Mouse (Mus musculus) ES-Bruce4 (cell line): ENCODE measurements around the gene Rrad. TPM values are rescaled to one million over a fixed set of nuclear protein-coding genes. Genes with fewer than 3 reads are reported as not detected.
A peak's percentile ranks its signal among the peaks of the same experiment; 100 is the strongest.

Experiments used
- H3K27ac ChIP-seq: 2 replicates; pipeline ENCODE4 v1.5.1; 2012; ENCODE audit warnings: low read length, inconsistent platforms; ENCODE audit not compliant: insufficient read depth
- H3K27me3 ChIP-seq: 2 replicates; pipeline ENCODE4 v1.6.1; 2012; ENCODE audit warnings: mild to moderate bottlenecking, low read length, inconsistent platforms; ENCODE audit not compliant: control insufficient read depth, poor library complexity, insufficient read depth, severe bottlenecking
- H3K36me3 ChIP-seq: 2 replicates; pipeline ENCODE4 v1.6.1; 2012; ENCODE audit warnings: inconsistent platforms, mild to moderate bottlenecking, low read length, moderate library complexity; ENCODE audit not compliant: control insufficient read depth, poor library complexity, insufficient read depth, severe bottlenecking
- H3K4me1 ChIP-seq: one replicate; pipeline ENCODE4 v1.8.1; 2011; ENCODE audit warnings: low read length; ENCODE audit not compliant: control insufficient read depth, insufficient read depth
- H3K4me3 ChIP-seq: 2 replicates; pipeline ENCODE4 v1.5.1; 2011; ENCODE audit warnings: low read depth, mild to moderate bottlenecking, low read length
- H3K9ac ChIP-seq: 2 replicates; pipeline ENCODE4 v1.6.1; 2012; ENCODE audit warnings: low read depth, mild to moderate bottlenecking, inconsistent platforms; ENCODE audit not compliant: poor library complexity, severe bottlenecking
- H3K9me3 ChIP-seq: replicated peaks from 2 replicates; pipeline ENCODE4 v1.6.1; 2012; ENCODE audit warnings: mild to moderate bottlenecking, low read length, inconsistent platforms; ENCODE audit not compliant: control insufficient read depth, poor library complexity, insufficient read depth, severe bottlenecking
- CTCF ChIP-seq: IDR thresholded peaks from one replicate; pipeline ENCODE4 v1.8.1; 2011; ENCODE audit warnings: low read depth, low read length
- EP300 ChIP-seq: IDR thresholded peaks from 2 replicates; pipeline ENCODE4 v1.6.1; 2011; ENCODE audit warnings: low read depth, low read length; ENCODE audit not compliant: insufficient read depth
- POLR2A ChIP-seq: IDR thresholded peaks from one replicate; pipeline ENCODE4 v1.8.1; 2011; ENCODE audit warnings: low read length; ENCODE audit not compliant: insufficient read depth
- polyA plus RNA-seq: library from polyadenylated mRNA; stranded (reverse); fragments of >200 nt; gene quantifications from 2 replicates; pipeline ENCODE4 v1.2.4, GENCODE M21; 2011; ENCODE audit warnings: low read depth; ENCODE audit not compliant: missing spikeins, insufficient read depth, insufficient read length

The Rrad gene
- polyA plus RNA-seq, 1 experiment: 1.9 TPM

GRCm38 (mm10) chr8:104607944-104608343 is 23.2 kb downstream of the Rrad start:
- H3K36me3 ChIP-seq: no peaks in the 10 kb centered on the region
- no peak overlapping the region for H3K9ac ChIP-seq
- H3K27ac ChIP-seq: no peak overlapping the region
- no peak overlapping the region for H3K4me3 ChIP-seq
- no peaks in the 10 kb centered on the region for H3K9me3 ChIP-seq
- H3K27me3 ChIP-seq: no peaks in the 10 kb centered on the region
- H3K4me1 ChIP-seq: no peaks in the 10 kb centered on the region
- TF ChIP-seq EP300 (no peak), CTCF (no peak), POLR2A (no peak)

- TF ChIP-seq EP300 (no peak), POLR2A (no peak), CTCF (no peak)
- Histone ChIP-seq H3K36me3 (no peaks in the 10 kb centered on the region), H3K9ac (no peak overlapping the region), H3K27ac (no peak overlapping the region), H3K9me3 (no peaks in the 10 kb centered on the region), H3K4me1 (no peaks in the 10 kb centered on the region), H3K4me3 (no peak overlapping the region), H3K27me3 (no peaks in the 10 kb centered on the region)
Measured at GRCm38 (mm10) chr8:104606329-104606728, 24.8 kb downstream of the Rrad start.

- Histone ChIP-seq H3K4me1 (no peaks in the 10 kb centered on the region), H3K9me3 (no peaks in the 10 kb centered on the region), H3K9ac (peak overlapping the region; percentile 28; the same call in 1 of the 2 replicates), H3K36me3 (no peaks in the 10 kb centered on the region), H3K27ac (no peak overlapping the region), H3K27me3 (no peaks in the 10 kb centered on the region), H3K4me3 (no peak overlapping the region)
- TF ChIP-seq EP300 (no peak), CTCF (no peak), POLR2A (no peak)
Measured at GRCm38 (mm10) chr8:104603245-104603593, 27.9 kb downstream of the Rrad start.

- Histone ChIP-seq H3K4me3 (peak overlapping the region; percentile 45), H3K9me3 (no peaks in the 10 kb centered on the region), H3K9ac (peak overlapping the region; percentile 28), H3K27ac (peak overlapping the region; percentile 31), H3K27me3 (no peaks in the 10 kb centered on the region), H3K36me3 (no peaks in the 10 kb centered on the region), H3K4me1 (no peaks in the 10 kb centered on the region)
- TF ChIP-seq EP300 (0 out of 2 replicates have a peak, but pooled peaks have one; percentile 50), CTCF (peak; percentile 99), POLR2A (no peak)
Measured at GRCm38 (mm10) chr8:104602468-104603244, 28.5 kb downstream of the Rrad start.

GRCm38 (mm10) chr8:104601941-104602371 is 29.2 kb downstream of the Rrad start:
- H3K4me3 ChIP-seq: peak overlapping the region; percentile 45
- 0 out of 2 replicates have a peak, but pooled peaks cover 4% of the 10 kb centered on the region for H3K36me3 ChIP-seq
- no peaks in the 10 kb centered on the region for H3K27me3 ChIP-seq
- peak overlapping the region; percentile 90 for H3K9ac ChIP-seq
- TF ChIP-seq CTCF (no peak), EP300 (no peak), POLR2A (no peak)
- H3K9me3 ChIP-seq: no peaks in the 10 kb centered on the region
- H3K4me1 ChIP-seq: no peaks in the 10 kb centered on the region
- H3K27ac ChIP-seq: peak overlapping the region; percentile 31

- peak overlapping the region; percentile 90 for H3K9ac ChIP-seq
- peak overlapping the region; percentile 49 for H3K4me3 ChIP-seq
- no peak for TF ChIP-seq POLR2A
- no peak for TF ChIP-seq CTCF
- no peak for TF ChIP-seq EP300
- H3K27ac ChIP-seq: peak overlapping the region; percentile 47; the same call in 1 of the 2 replicates
- H3K36me3 ChIP-seq: peaks cover 8% of the 10 kb centered on the region; the same call in 1 of the 2 replicates
- H3K27me3 ChIP-seq: no peaks in the 10 kb centered on the region
- no peaks in the 10 kb centered on the region for H3K4me1 ChIP-seq
- H3K9me3 ChIP-seq: no peaks in the 10 kb centered on the region
Measured at GRCm38 (mm10) chr8:104601386-104601785, 29.7 kb downstream of the Rrad start.
